Mouse (Mus musculus) gastrocnemius, postnatal 25 days (tissue): ENCODE measurements around the gene Ltk. TPM values are rescaled to one million over a fixed set of nuclear protein-coding genes. Genes with fewer than 3 reads are reported as not detected.

Experiments
- DNase-seq: peaks from one replicate; pipeline ENCODE4 v3.0.0; 2022
- total RNA-seq, 2 experiments: library from RNA; stranded (reverse); gene quantifications; 1 replicate in 1 of 2; 2 replicates in 1 of 2; pipeline ENCODE4 v1.2.3; 2021

The Ltk gene
- total RNA-seq, 2 experiments from 2014 or later: not detected

DNA sequence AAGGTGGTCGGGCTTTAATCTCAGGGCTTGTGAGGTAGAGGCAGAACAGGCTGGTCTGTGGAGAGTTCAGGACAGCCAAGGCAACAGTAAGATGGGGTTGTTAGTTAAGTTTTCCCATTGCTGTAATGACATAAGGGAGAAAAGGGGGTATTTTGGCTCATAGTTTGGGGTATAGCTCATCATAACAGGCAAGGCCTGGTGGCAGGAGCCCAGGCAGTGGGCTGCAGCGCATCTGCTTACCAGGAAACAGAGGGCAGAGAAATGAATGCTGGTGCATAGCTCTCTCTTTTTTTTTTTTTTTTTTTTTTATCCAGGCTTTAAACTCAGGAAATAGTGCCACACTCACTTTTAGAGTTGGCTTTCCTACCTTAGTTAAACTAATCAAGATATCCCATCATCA, 57.1 kb downstream of the Ltk start:
- DNase-seq: no peak

Other genes starting within 250 kb of the Ltk start
- gene Exd1, start 212.8 kb downstream of the Ltk start, total RNA-seq: under 1 TPM; 0.51 to 0.82 TPM
- gene Chp1, start 212.7 kb downstream of the Ltk start, total RNA-seq: 10 to 100 TPM; 60.8 to 84.9 TPM
- under 1 TPM; 0.46 to 0.54 TPM for gene Nusap1, start 142.1 kb downstream of the Ltk start, total RNA-seq
- gene Oip5, start 142.0 kb downstream of the Ltk start, total RNA-seq: under 1 TPM in 1 of 2 experiments, not detected in 1; 0.32 TPM
- 10 to 100 TPM; 44.2 to 51.0 TPM for gene Ndufaf1, start 97.6 kb downstream of the Ltk start, total RNA-seq
- gene Rtf1, start 85.4 kb downstream of the Ltk start, total RNA-seq: 10 to 100 TPM; 18.4 to 22.0 TPM
- not detected for gene Itpka, start 18.1 kb downstream of the Ltk start, total RNA-seq
- gene Rpap1, start 27.1 kb upstream of the Ltk start, total RNA-seq: 10 to 100 TPM; 14.4 to 16.4 TPM
- under 1 TPM; 0.61 to 0.67 TPM for gene Tyro3, start 37.3 kb upstream of the Ltk start, total RNA-seq
- 10 to 100 TPM; 24.3 to 34.5 TPM for gene Mga, start 136.8 kb upstream of the Ltk start, total RNA-seq
- gene Mapkbp1, start 212.3 kb upstream of the Ltk start, total RNA-seq: 1 to 10 TPM; 6.0 to 6.7 TPM